Mouse (Mus musculus) natural killer cell, adult 2 months (primary cell): ENCODE measurements around the gene Map3k12.

Experiments used
- DNase-seq, 2 experiments: peaks; one replicate each; pipeline ENCODE4 v3.0.0; 2022; ENCODE audit warnings: low spot score in 2 of 2

Map3k12 gene

DNA sequence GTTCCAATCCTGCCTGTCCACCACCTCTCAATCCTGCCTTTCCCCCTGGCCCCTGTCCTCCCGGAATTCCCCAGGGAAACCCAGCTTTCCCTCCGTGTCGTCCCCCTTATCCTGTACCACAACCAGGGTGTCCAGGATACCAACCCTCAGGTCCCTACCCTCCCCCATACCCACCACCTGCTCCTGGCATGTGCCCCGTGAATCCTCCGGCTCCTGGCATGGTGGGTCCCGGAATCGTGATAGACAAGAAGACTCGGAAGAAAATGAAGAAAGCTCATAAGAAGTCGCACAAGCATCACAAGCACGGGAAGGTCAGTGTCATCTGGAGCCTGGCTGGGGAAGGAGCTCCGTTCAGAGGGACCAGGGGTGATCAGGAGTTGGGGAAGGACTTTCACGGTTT lies 56.5 kb downstream of the Map3k12 start:
- DNase-seq, result no peak

- DNase-seq, result no peak
Observed at GRCm38 (mm10) chr15:102459847-102460246, 57.0 kb downstream of the Map3k12 start.

DNA sequence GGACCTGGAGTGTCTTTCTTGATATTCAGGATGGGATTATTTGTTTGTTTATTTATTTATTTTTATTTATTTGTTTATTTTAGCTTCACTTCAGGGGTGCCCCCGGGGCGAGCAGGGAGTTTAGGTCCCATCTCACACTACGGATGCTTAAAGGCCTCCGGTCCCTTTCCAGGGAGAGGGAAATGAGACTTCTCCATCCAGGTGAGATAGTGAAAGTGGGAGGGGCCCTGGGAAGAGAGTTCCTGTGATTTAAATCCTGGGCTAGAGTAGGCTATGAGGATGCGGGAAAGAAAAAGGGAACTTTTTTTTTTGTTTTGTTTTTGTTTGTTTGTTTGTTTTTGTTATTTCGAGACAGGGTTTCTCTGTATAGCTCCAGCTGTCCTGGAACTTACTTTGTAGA lies 57.5 kb downstream of the Map3k12 start:
- DNase-seq, result no peak

DNA sequence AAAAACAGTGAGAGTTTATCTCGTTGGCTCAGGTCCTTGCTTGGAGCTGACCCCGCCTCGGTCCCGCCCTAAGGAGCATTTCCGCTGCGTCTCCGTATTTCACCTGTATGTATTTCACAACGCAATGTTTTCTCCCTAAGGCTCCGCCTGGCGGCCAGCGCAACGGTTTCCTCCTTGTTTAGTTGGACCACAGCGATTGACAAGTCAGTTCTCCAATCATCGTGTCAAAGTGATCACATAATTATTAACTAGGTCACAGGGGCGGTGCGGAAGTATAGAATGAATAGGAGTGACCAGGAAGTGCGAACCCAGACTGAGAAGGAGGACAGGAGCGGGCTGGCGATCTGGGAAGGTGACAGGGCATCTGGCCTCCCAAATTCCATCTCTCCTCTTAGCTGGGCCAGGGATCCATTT lies 58.0 kb downstream of the Map3k12 start, which contains the start of gene Prr13:
Gene Prr13 (plus strand): TSS at position 125 of the 414 bp plus-strand sequence.
- DNase-seq, result peak; percentile 92 to 93

GRCm38 (mm10) chr15:102458050-102458736 lies 58.7 kb downstream of the Map3k12 start:
- peak in 1 of 2 experiments; percentile 28 for DNase-seq

DNA sequence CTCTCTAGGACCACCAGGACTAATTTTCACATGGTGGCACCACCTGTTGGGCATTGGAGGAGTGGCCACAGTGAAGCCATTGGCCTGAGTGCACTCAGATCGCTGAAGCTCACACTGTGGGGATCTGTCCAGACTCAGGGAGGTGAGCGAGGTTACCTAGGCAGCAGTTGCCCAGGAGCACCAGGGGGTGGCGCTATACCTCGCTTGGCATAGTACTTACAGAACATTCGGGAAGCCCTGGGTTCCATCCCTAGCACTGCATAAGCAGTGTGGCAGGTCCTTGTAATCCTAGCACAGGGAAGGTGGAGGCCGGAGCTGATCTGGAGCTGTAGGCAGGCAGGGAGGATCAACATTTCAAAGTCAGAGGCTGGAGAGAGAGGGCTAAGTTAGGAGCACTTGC lies 60.9 kb downstream of the Map3k12 start:
- peak; percentile 18 to 32 for DNase-seq

- DNase-seq, result no peak
Observed at GRCm38 (mm10) chr15:102451666-102452430, 65.0 kb downstream of the Map3k12 start.

- DNase-seq, result no peak
Observed at GRCm38 (mm10) chr15:102450928-102451327, 65.9 kb downstream of the Map3k12 start.

DNA sequence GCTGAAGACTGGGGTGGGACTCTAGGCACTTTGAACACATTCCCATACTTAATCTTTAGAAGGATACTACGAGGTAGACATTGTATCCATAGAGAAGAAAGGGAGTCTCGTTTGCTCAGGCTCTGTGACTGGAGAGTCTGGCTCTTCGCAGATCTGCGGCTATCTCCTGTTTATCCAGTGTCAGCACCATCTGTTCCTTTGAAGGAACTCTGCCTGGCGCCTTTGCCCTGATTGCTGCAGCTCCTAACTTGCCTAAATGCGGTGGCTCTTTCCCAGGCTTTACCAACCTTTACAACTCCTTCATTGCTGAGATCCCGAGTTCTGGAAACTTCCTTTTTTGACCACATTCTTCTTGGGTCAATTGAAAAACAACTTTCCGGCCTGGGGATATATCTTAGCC lies 67.5 kb downstream of the Map3k12 start:
- DNase-seq, result no peak
